Mouse (Mus musculus): Measurements from ENCODE around the gene Cnpy1. TPM values are rescaled to one million over a fixed set of nuclear protein-coding genes. Genes with fewer than 3 reads are reported as not detected.

The Cnpy1 gene
- polyA plus RNA-seq, 1 experiment from 2014 or later, result not detected

- peaks cover 3% of the 10 kb centered on the region; the same call in 1 of the 2 replicates for H3K27me3 ChIP-seq (ENCODE audit: control insufficient read depth, insufficient read depth, low read length)
- H3K9me3 ChIP-seq (ENCODE audit: control insufficient read depth, low read length), result no peaks in the 10 kb centered on the region
- no peaks in the 10 kb centered on the region for H3K4me1 ChIP-seq (ENCODE audit: control insufficient read depth in 2 of 2, insufficient read depth in 2 of 2, low read length in 2 of 2)
- H3K36me3 ChIP-seq (ENCODE audit: control insufficient read depth, insufficient read depth, low read length), result no peaks in the 10 kb centered on the region
- WGBS, result 75% methylated on average over 4 of the region's 4 CpGs
- H3K4me2 ChIP-seq (ENCODE audit: low read length), result no peak overlapping the region
- no peak overlapping the region for H3K27ac ChIP-seq (replicated peaks in 1 of 2; ENCODE audit: control insufficient read depth in 1 of 2, insufficient read depth in 1 of 2, low read depth in 2 of 2, low read length in 2 of 2)
- ATAC-seq (ENCODE audit: insufficient number of reproducible peaks, insufficient read depth, low FRiP score, low read depth), result no peak
- no peak overlapping the region for H3K9ac ChIP-seq (ENCODE audit: low read length)
- no peak overlapping the region for H3K4me3 ChIP-seq (ENCODE audit: control insufficient read depth in 1 of 2, insufficient read depth in 1 of 2, low read depth in 1 of 2, low read length in 2 of 2)
Measured at GRCm38 (mm10) chr5:28252999-28253398, 7.4 kb upstream of the Cnpy1 start.

GRCm38 (mm10) chr5:28252260-28252659 lies 6.7 kb upstream of the Cnpy1 start:
- H3K27ac ChIP-seq (replicated peaks in 1 of 2; ENCODE audit: control insufficient read depth in 1 of 2, insufficient read depth in 1 of 2, low read depth in 2 of 2, low read length in 2 of 2), result no peak overlapping the region
- H3K27me3 ChIP-seq (ENCODE audit: control insufficient read depth, insufficient read depth, low read length), result peaks cover 3% of the 10 kb centered on the region; the same call in 1 of the 2 replicates
- no peaks in the 10 kb centered on the region for H3K4me1 ChIP-seq (ENCODE audit: control insufficient read depth in 2 of 2, insufficient read depth in 2 of 2, low read length in 2 of 2)
- 86% methylated on average over 4 of the region's 4 CpGs for WGBS
- H3K4me2 ChIP-seq (ENCODE audit: low read length), result no peak overlapping the region
- no peak for ATAC-seq (ENCODE audit: insufficient number of reproducible peaks, insufficient read depth, low FRiP score, low read depth)
- H3K4me3 ChIP-seq (ENCODE audit: control insufficient read depth in 1 of 2, insufficient read depth in 1 of 2, low read depth in 1 of 2, low read length in 2 of 2), result no peak overlapping the region
- no peaks in the 10 kb centered on the region for H3K9me3 ChIP-seq (ENCODE audit: control insufficient read depth, low read length)
- no peak overlapping the region for H3K9ac ChIP-seq (ENCODE audit: low read length)
- H3K36me3 ChIP-seq (ENCODE audit: control insufficient read depth, insufficient read depth, low read length), result no peaks in the 10 kb centered on the region

GRCm38 (mm10) chr5:28251211-28251764 lies 5.7 kb upstream of the Cnpy1 start:
- whole genome bisulfite sequencing, result 77% methylated on average over 4 of the region's 4 CpGs

GRCm38 (mm10) chr5:28250479-28250878 lies 4.9 kb upstream of the Cnpy1 start:
- H3K4me3 ChIP-seq (ENCODE audit: control insufficient read depth in 1 of 2, insufficient read depth in 1 of 2, low read depth in 1 of 2, low read length in 2 of 2), result no peak overlapping the region
- H3K9ac ChIP-seq (ENCODE audit: low read length), result no peak overlapping the region
- H3K4me1 ChIP-seq (ENCODE audit: control insufficient read depth in 2 of 2, insufficient read depth in 2 of 2, low read length in 2 of 2), result no peaks in the 10 kb centered on the region
- H3K27me3 ChIP-seq (ENCODE audit: control insufficient read depth, insufficient read depth, low read length), result peaks cover 3% of the 10 kb centered on the region; the same call in 1 of the 2 replicates
- H3K36me3 ChIP-seq (ENCODE audit: control insufficient read depth, insufficient read depth, low read length), result no peaks in the 10 kb centered on the region
- 83% methylated on average over 2 of the region's 2 CpGs for WGBS
- H3K9me3 ChIP-seq (ENCODE audit: control insufficient read depth, low read length), result no peaks in the 10 kb centered on the region
- no peak overlapping the region for H3K4me2 ChIP-seq (ENCODE audit: low read length)
- no peak overlapping the region for H3K27ac ChIP-seq (replicated peaks in 1 of 2; ENCODE audit: control insufficient read depth in 1 of 2, insufficient read depth in 1 of 2, low read depth in 2 of 2, low read length in 2 of 2)
- no peak for ATAC-seq (ENCODE audit: insufficient number of reproducible peaks, insufficient read depth, low FRiP score, low read depth)

More at GRCm38 (mm10) chr5:28251211-28251764, 5.7 kb upstream of the Cnpy1 start:
- Histone ChIP-seq H3K4me2 (ENCODE audit: low read length) (no peak overlapping the region), H3K9ac (ENCODE audit: low read length) (no peak overlapping the region), H3K9me3 (ENCODE audit: control insufficient read depth, low read length) (no peaks in the 10 kb centered on the region), H3K27ac (replicated peaks in 1 of 2; ENCODE audit: control insufficient read depth in 1 of 2, insufficient read depth in 1 of 2, low read depth in 2 of 2, low read length in 2 of 2) (no peak overlapping the region), H3K4me3 (ENCODE audit: control insufficient read depth in 1 of 2, insufficient read depth in 1 of 2, low read depth in 1 of 2, low read length in 2 of 2) (no peak overlapping the region), H3K4me1 (ENCODE audit: control insufficient read depth in 2 of 2, insufficient read depth in 2 of 2, low read length in 2 of 2) (no peaks in the 10 kb centered on the region), H3K36me3 (ENCODE audit: control insufficient read depth, insufficient read depth, low read length) (no peaks in the 10 kb centered on the region), H3K27me3 (ENCODE audit: control insufficient read depth, insufficient read depth, low read length) (peaks cover 3% of the 10 kb centered on the region; the same call in 1 of the 2 replicates)
- no peak for ATAC-seq (ENCODE audit: insufficient number of reproducible peaks, insufficient read depth, low FRiP score, low read depth)

- Histone ChIP-seq H3K9ac (ENCODE audit: low read length) (no peak overlapping the region), H3K27ac (replicated peaks in 1 of 2; ENCODE audit: control insufficient read depth in 1 of 2, insufficient read depth in 1 of 2, low read depth in 2 of 2, low read length in 2 of 2) (no peak overlapping the region), H3K9me3 (ENCODE audit: control insufficient read depth, low read length) (no peaks in the 10 kb centered on the region), H3K36me3 (ENCODE audit: control insufficient read depth, insufficient read depth, low read length) (no peaks in the 10 kb centered on the region), H3K4me1 (ENCODE audit: control insufficient read depth in 2 of 2, insufficient read depth in 2 of 2, low read length in 2 of 2) (no peaks in the 10 kb centered on the region), H3K4me3 (ENCODE audit: control insufficient read depth in 1 of 2, insufficient read depth in 1 of 2, low read depth in 1 of 2, low read length in 2 of 2) (no peak overlapping the region), H3K27me3 (ENCODE audit: control insufficient read depth, insufficient read depth, low read length) (peaks cover 3% of the 10 kb centered on the region), H3K4me2 (ENCODE audit: low read length) (no peak overlapping the region)
- no peak for ATAC-seq (ENCODE audit: insufficient number of reproducible peaks, insufficient read depth, low FRiP score, low read depth)
- 51% methylated on average over 4 of the region's 4 CpGs for whole genome bisulfite sequencing
Measured at GRCm38 (mm10) chr5:28245121-28245520, 485 bp downstream of the Cnpy1 start.

GRCm38 (mm10) chr5:28243501-28244177 lies 2.0 kb downstream of the Cnpy1 start:
- H3K4me1 ChIP-seq (ENCODE audit: control insufficient read depth in 2 of 2, insufficient read depth in 2 of 2, low read length in 2 of 2), result no peaks in the 10 kb centered on the region
- H3K27ac ChIP-seq (replicated peaks in 1 of 2; ENCODE audit: control insufficient read depth in 1 of 2, insufficient read depth in 1 of 2, low read depth in 2 of 2, low read length in 2 of 2), result no peak overlapping the region
- H3K4me3 ChIP-seq (ENCODE audit: control insufficient read depth in 1 of 2, insufficient read depth in 1 of 2, low read depth in 1 of 2, low read length in 2 of 2), result no peak overlapping the region
- ATAC-seq (ENCODE audit: insufficient number of reproducible peaks, insufficient read depth, low FRiP score, low read depth), result no peak
- H3K9ac ChIP-seq (ENCODE audit: low read length), result no peak overlapping the region
- H3K9me3 ChIP-seq (ENCODE audit: control insufficient read depth, low read length), result no peaks in the 10 kb centered on the region
- WGBS, result 58% methylated on average over 8 of the region's 8 CpGs
- H3K27me3 ChIP-seq (ENCODE audit: control insufficient read depth, insufficient read depth, low read length), result no peaks in the 10 kb centered on the region; the same call in 1 of the 2 replicates
- H3K36me3 ChIP-seq (ENCODE audit: control insufficient read depth, insufficient read depth, low read length), result no peaks in the 10 kb centered on the region
- no peak overlapping the region for H3K4me2 ChIP-seq (ENCODE audit: low read length)

GRCm38 (mm10) chr5:28241423-28241822 lies 4.2 kb downstream of the Cnpy1 start:
- Histone ChIP-seq H3K27me3 (ENCODE audit: control insufficient read depth, insufficient read depth, low read length) (no peaks in the 10 kb centered on the region; the same call in 1 of the 2 replicates), H3K27ac (replicated peaks in 1 of 2; ENCODE audit: control insufficient read depth in 1 of 2, insufficient read depth in 1 of 2, low read depth in 2 of 2, low read length in 2 of 2) (no peak overlapping the region), H3K9ac (ENCODE audit: low read length) (no peak overlapping the region), H3K4me2 (ENCODE audit: low read length) (no peak overlapping the region), H3K36me3 (ENCODE audit: control insufficient read depth, insufficient read depth, low read length) (no peaks in the 10 kb centered on the region), H3K9me3 (ENCODE audit: control insufficient read depth, low read length) (no peaks in the 10 kb centered on the region), H3K4me1 (ENCODE audit: control insufficient read depth in 2 of 2, insufficient read depth in 2 of 2, low read length in 2 of 2) (peaks cover 0 to 3% of the 10 kb centered on the region in 2 experiments; a peak in 1 of 4 replicates), H3K4me3 (ENCODE audit: control insufficient read depth in 1 of 2, insufficient read depth in 1 of 2, low read depth in 1 of 2, low read length in 2 of 2) (no peak overlapping the region)
- 71% methylated on average over 4 of the region's 4 CpGs for WGBS
- ATAC-seq (ENCODE audit: insufficient number of reproducible peaks, insufficient read depth, low FRiP score, low read depth), result no peak

Data from heart, embryonic 14.5 days (tissue).